In the genomic region with DNA sequence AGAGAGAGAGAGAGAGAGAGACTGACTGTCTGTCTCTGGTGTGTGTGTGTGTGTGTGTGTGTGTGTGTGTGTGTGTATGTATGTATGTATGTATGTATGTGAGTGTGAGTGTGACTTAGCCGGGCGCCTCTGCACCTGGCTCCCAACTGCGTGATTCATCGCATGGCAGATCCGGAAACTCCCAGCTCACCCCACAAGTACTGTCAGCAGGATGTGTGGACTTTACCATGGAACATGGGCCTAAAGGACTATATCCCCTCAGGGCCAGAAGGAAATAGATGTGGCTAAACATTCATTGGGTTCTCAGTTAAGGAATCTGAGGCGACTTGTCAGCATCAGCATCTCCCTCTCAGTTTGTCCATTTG, we compare ENCODE assay signal across 8 mouse cellular contexts. TPM values are rescaled to one million over a fixed set of nuclear protein-coding genes. Genes with fewer than 3 reads are reported as not detected.
DNase-seq lines count a peak whose midpoint lies in the region; ATAC-seq and TF ChIP-seq lines count a peak whose summit lies in the region.

No protein-coding gene starts in this region.

- H3K27ac ChIP-seq in heart, embryonic 15.5 days = 0 out of 2 replicates have a peak overlapping the region, but pooled peaks have one; percentile 66
- no peak overlapping the region for H3K27ac ChIP-seq in embryonic facial prominence, embryonic 15.5 days (replicated peaks)
- no peak overlapping the region for H3K27ac ChIP-seq in neural tube, embryonic 12.5 days

- H3K27me3 ChIP-seq in heart, embryonic 15.5 days = no peaks in the 10 kb centered on the region
- no peaks in the 10 kb centered on the region for H3K27me3 ChIP-seq in E14TG2a.4 (ENCODE audit: insufficient read depth, low read length)
- H3K27me3 ChIP-seq in embryonic facial prominence, embryonic 15.5 days = no peaks in the 10 kb centered on the region
- no peaks in the 10 kb centered on the region for H3K27me3 ChIP-seq in neural tube, embryonic 12.5 days (replicated peaks)

- no peaks in the 10 kb centered on the region for H3K9me3 ChIP-seq in heart, embryonic 15.5 days (replicated peaks)
- H3K9me3 ChIP-seq in E14TG2a.4 (ENCODE audit: low read length) = peaks cover 3% of the 10 kb centered on the region; the same call in 1 of the 2 replicates
- no peaks in the 10 kb centered on the region for H3K9me3 ChIP-seq in embryonic facial prominence, embryonic 15.5 days (replicated peaks)
- H3K9me3 ChIP-seq in neural tube, embryonic 12.5 days = no peaks in the 10 kb centered on the region

- TF ChIP-seq CTCF in E14TG2a.4 (conservative IDR thresholded peaks at IDR 0.05; ENCODE audit: low read length) = no peak

- peak overlapping the region; percentile 83 for H3K4me3 ChIP-seq in heart, embryonic 15.5 days
- peak overlapping the region; percentile 85 for H3K4me3 ChIP-seq in E14TG2a.4 (replicated peaks; ENCODE audit: low read length)
- H3K4me3 ChIP-seq in embryonic facial prominence, embryonic 15.5 days (replicated peaks) = peak overlapping the region; percentile 61
- H3K4me3 ChIP-seq in neural tube, embryonic 12.5 days = peak overlapping the region; percentile 79

- H3K36me3 ChIP-seq in heart, embryonic 15.5 days = peaks cover 7% of the 10 kb centered on the region; the same call in 1 of the 2 replicates
- peaks cover 17% of the 10 kb centered on the region for H3K36me3 ChIP-seq in E14TG2a.4 (ENCODE audit: insufficient read depth, low read length)
- 0 out of 2 replicates have a peak, but pooled peaks cover 5% of the 10 kb centered on the region for H3K36me3 ChIP-seq in embryonic facial prominence, embryonic 15.5 days
- H3K36me3 ChIP-seq in neural tube, embryonic 12.5 days = peaks cover 9% of the 10 kb centered on the region; the same call in 1 of the 2 replicates

- WGBS in heart, embryonic 15.5 days = 8% methylated on average over 6 of the region's 6 CpGs
- 9% methylated on average over 6 of the region's 6 CpGs for whole genome bisulfite sequencing in embryonic facial prominence, embryonic 15.5 days
- 17% methylated on average over 6 of the region's 6 CpGs for whole genome bisulfite sequencing in neural tube, embryonic 12.5 days

- DNase-seq in heart, adult 18-20 months = no peak
- peak; percentile 7 to 27 for DNase-seq in kidney, postnatal 4 days
- no peak for DNase-seq in layer of hippocampus, adult 9-10 months (ENCODE audit: low spot score)
- DNase-seq in yolk sac, embryonic 10.5 days (ENCODE audit: low spot score) = no peak

- no peak overlapping the region for H3K9ac ChIP-seq in heart, embryonic 15.5 days
- peak overlapping the region; percentile 48; the same call in 1 of the 2 replicates for H3K9ac ChIP-seq in embryonic facial prominence, embryonic 15.5 days
- H3K9ac ChIP-seq in neural tube, embryonic 12.5 days = peak overlapping the region; percentile 61

- ATAC-seq in heart, embryonic 15.5 days (replicated peaks; ENCODE audit: insufficient number of reproducible peaks, insufficient read depth, low FRiP score, low read depth) = no peak
- peak; percentile 36; the same call in 1 of the 2 replicates for ATAC-seq in embryonic facial prominence, embryonic 15.5 days (ENCODE audit: insufficient number of reproducible peaks, low FRiP score, low TSS enrichment, low read depth)
- ATAC-seq in neural tube, embryonic 12.5 days (ENCODE audit: low FRiP score, low read depth) = no peak

- H3K4me1 ChIP-seq in heart, embryonic 15.5 days (replicated peaks) = peaks cover 7% of the 10 kb centered on the region
- H3K4me1 ChIP-seq in E14TG2a.4 (replicated peaks; ENCODE audit: low read depth, low read length) = peaks cover 14% of the 10 kb centered on the region
- peaks cover 9% of the 10 kb centered on the region; the same call in 1 of the 2 replicates for H3K4me1 ChIP-seq in embryonic facial prominence, embryonic 15.5 days
- peaks cover 16% of the 10 kb centered on the region for H3K4me1 ChIP-seq in neural tube, embryonic 12.5 days

- peak overlapping the region; percentile 74 for H3K4me2 ChIP-seq in heart, embryonic 15.5 days
- H3K4me2 ChIP-seq in embryonic facial prominence, embryonic 15.5 days (replicated peaks) = peak overlapping the region; percentile 65
- peak overlapping the region; percentile 83 for H3K4me2 ChIP-seq in neural tube, embryonic 12.5 days (replicated peaks)

RNA-seq across cellular contexts. Expression of gene Efl1, which starts 0.6 kb away (rescaled TPM):
- 11.3 and 15.2 TPM in 2 replicates for polyA plus RNA-seq in heart, embryonic 15.5 days (2015; fragmentation: Nextera tagmentation; extraction: Ambion mirVana)
- total RNA-seq in heart, adult 18-20 months (2021) = 10 to 100 TPM in 1 of 2 experiments, 1 to 10 TPM in 1; 8.6 to 10.6 TPM
- polyA plus RNA-seq in embryonic facial prominence, embryonic 15.5 days (2015; fragmentation: Nextera tagmentation; extraction: Ambion mirVana) = 20.2 and 22.5 TPM in 2 replicates
- polyA plus RNA-seq in neural tube, embryonic 12.5 days (2016; fragmentation: Nextera tagmentation; extraction: Ambion mirVana) = 19.0 and 21.0 TPM in 2 replicates

RNA-seq across cellular contexts. Expression of gene Saxo2, which starts 0.7 kb away (rescaled TPM):
- 6.2 and 7.5 TPM in 2 replicates for polyA plus RNA-seq in heart, embryonic 15.5 days (2015; fragmentation: Nextera tagmentation; extraction: Ambion mirVana)
- 1 to 10 TPM; 1.1 to 3.0 TPM for total RNA-seq in heart, adult 18-20 months (2021)
- 14.5 and 25.6 TPM in 2 replicates for polyA plus RNA-seq in embryonic facial prominence, embryonic 15.5 days (2015; fragmentation: Nextera tagmentation; extraction: Ambion mirVana)
- 10.9 and 12.7 TPM in 2 replicates for polyA plus RNA-seq in neural tube, embryonic 12.5 days (2016; fragmentation: Nextera tagmentation; extraction: Ambion mirVana)

Comparison
In these comparisons a context has a peak if more than half of its experiments do, and no peak if none do; other contexts are left out.
1. DNase-seq: peak in kidney, postnatal 4 days (2 of 2); none in heart, adult 18-20 months (0 of 2), layer of hippocampus, adult 9-10 months (single experiment) and yolk sac, embryonic 10.5 days (single experiment).
2. Peak in every context shown above with its lines, with median percentiles within 50 percentile points of each other: H3K4me2 ChIP-seq and H3K4me3 ChIP-seq.